Comparison of ENCODE assay signal across 19 mouse cellular contexts in genomic region chr9:21876601-21877000, GRCm38 (mm10). TPM values are rescaled to one million over a fixed set of nuclear protein-coding genes. Genes with fewer than 3 reads are reported as not detected.
A peak's percentile ranks its signal among the peaks of the same experiment; 100 is the strongest.
DNase-seq lines count a peak whose midpoint lies in the region; ATAC-seq and TF ChIP-seq lines count a peak whose summit lies in the region.
"Had no signal": no experiment of that assay in that cellular context is flagged by ENCODE, and none has a peak within 500 bp of the region (broad histone marks: within the 10 kb centered on the region; RNA-seq: fewer than 3 reads in every experiment).

No protein-coding gene starts in this region.

- no peaks in the 10 kb centered on the region for H3K36me3 ChIP-seq in liver, adult 2 months (ENCODE audit: control insufficient read depth, insufficient read depth, low read length)
- H3K36me3 ChIP-seq: midbrain, embryonic 13.5 days had no signal

- no peak overlapping the region for H3K9ac ChIP-seq in liver, adult 2 months (ENCODE audit: low read depth, low read length)
- H3K9ac ChIP-seq: midbrain, embryonic 13.5 days had no signal

- 71% methylated on average over 3 of the region's 3 CpGs for WGBS in liver, adult 2 months

- H3K4me3 ChIP-seq in liver, adult 2 months (ENCODE audit: insufficient read depth, low read depth, low read length): no peak overlapping the region
- H3K4me3 ChIP-seq: midbrain, embryonic 13.5 days had no signal

- no peak overlapping the region for H3K27ac ChIP-seq in liver, adult 2 months (replicated peaks; ENCODE audit: insufficient read depth, low read depth, low read length)
- H3K27ac ChIP-seq: midbrain, embryonic 13.5 days had no signal

- peak; percentile 22; the same call in 1 of the 2 replicates for TF ChIP-seq CTCF in liver, adult 2 months (IDR thresholded peaks at IDR 0.05; ENCODE audit: low read depth, low read length)

- no peaks in the 10 kb centered on the region for H3K79me2 ChIP-seq in liver, adult 2 months (ENCODE audit: control insufficient read depth, insufficient read depth, low read length)

- peak; percentile 8 for DNase-seq in CD4-positive, CD25-positive, alpha-beta regulatory T cell, adult 2 months (ENCODE audit: low read depth, low spot score)
- DNase-seq in liver, adult 2 months (ENCODE audit: extremely low read depth, low read depth, low spot score): no peak
- no peak for DNase-seq in liver
- peak; percentile 38 for DNase-seq in thymus, postnatal 4 days
- no peak for DNase-seq in thymus, postnatal 36 days
- no peak for DNase-seq in frontal cortex, postnatal 10 days (ENCODE audit: low spot score in 2 of 2)
- no peak for DNase-seq in spleen, postnatal 14 days (ENCODE audit: low spot score in 2 of 2)
- DNase-seq: adrenal gland, adult 8-10 months; cerebellum, postnatal 10 days; gastrocnemius, postnatal 36 days; heart, postnatal 4 days; kidney, adult 9 months; lung, adult 2 months; right cerebral cortex, adult 18-20 months; thymus, adult 18-20 months had no signal

- no peaks in the 10 kb centered on the region for H3K27me3 ChIP-seq in liver, adult 2 months (ENCODE audit: control insufficient read depth, insufficient read depth, low read length)
- H3K27me3 ChIP-seq: midbrain, embryonic 13.5 days had no signal

- no peaks in the 10 kb centered on the region for H3K4me1 ChIP-seq in liver, adult 2 months (ENCODE audit: control insufficient read depth, insufficient read depth, low read length)
- H3K4me1 ChIP-seq: midbrain, embryonic 13.5 days had no signal

- TF ChIP-seq POLR2A in liver, adult 2 months (IDR thresholded peaks at IDR 0.05; ENCODE audit: extremely low read depth, insufficient read depth, low read length): no peak

- no peak for ATAC-seq in CD4-positive, CD25-positive, alpha-beta regulatory T cell, adult 4 months
- ATAC-seq: midbrain, embryonic 13.5 days had no signal

RNA-seq across cellular contexts. Expression of gene Dock6, which starts 24.2 kb away (rescaled TPM):
- polyA plus RNA-seq in CD4-positive, CD25-positive, alpha-beta regulatory T cell, adult 4 months (2017; shearing (Covaris generic)): 1 to 10 TPM in 1 of 2 experiments, under 1 TPM in 1; 0.61 to 1.4 TPM
- 8.5 and 12.6 TPM in 2 replicates for total RNA-seq in liver, adult 2 months (2014; rRNA removed)
- polyA plus RNA-seq in liver, adult 2 months (2012; rRNA removed): 23.2 and 33.9 TPM in 2 replicates

RNA-seq across cellular contexts. Expression of gene Angptl8, which starts 41.3 kb away (rescaled TPM):
- polyA plus RNA-seq in CD4-positive, CD25-positive, alpha-beta regulatory T cell, adult 4 months (2017; shearing (Covaris generic)): not detected
- total RNA-seq in liver, adult 2 months (2014; rRNA removed): 13.6 and 22.2 TPM in 2 replicates
- polyA plus RNA-seq in liver, adult 2 months (2012; rRNA removed): 201 and 258 TPM in 2 replicates
- total RNA-seq: gastrocnemius, postnatal 36 days; heart, postnatal 4 days; layer of hippocampus, adult 18-20 months; left cerebral cortex, adult 18-20 months had no signal

RNA-seq across cellular contexts. Expression of gene Rab3d, which starts 41.4 kb away (rescaled TPM):
- 10 to 100 TPM in 1 of 2 experiments, 1 to 10 TPM in 1; 8.4 to 11.3 TPM for polyA plus RNA-seq in CD4-positive, CD25-positive, alpha-beta regulatory T cell, adult 4 months (2017; shearing (Covaris generic))
- total RNA-seq in liver, adult 2 months (2014; rRNA removed): 5.5 and 5.6 TPM in 2 replicates
- 8.0 and 16.6 TPM in 2 replicates for polyA plus RNA-seq in liver, adult 2 months (2012; rRNA removed)

RNA-seq across cellular contexts. Expression of gene Ccdc159, which starts 50.7 kb away (rescaled TPM):
- under 1 TPM in 1 of 2 experiments, not detected in 1; 0.94 TPM for polyA plus RNA-seq in CD4-positive, CD25-positive, alpha-beta regulatory T cell, adult 4 months (2017; shearing (Covaris generic))
- total RNA-seq in liver, adult 2 months (2014; rRNA removed): 7.6 and 7.9 TPM in 2 replicates
- polyA plus RNA-seq in liver, adult 2 months (2012; rRNA removed): 6.7 and 11.6 TPM in 2 replicates

RNA-seq across cellular contexts. Expression of gene Tmem205, which starts 50.8 kb away (rescaled TPM):
- 1 to 10 TPM; 8.0 to 8.7 TPM for polyA plus RNA-seq in CD4-positive, CD25-positive, alpha-beta regulatory T cell, adult 4 months (2017; shearing (Covaris generic))
- 841 and 970 TPM in 2 replicates for total RNA-seq in liver, adult 2 months (2014; rRNA removed)
- polyA plus RNA-seq in liver, adult 2 months (2012; rRNA removed): 1,676 and 1,979 TPM in 2 replicates

Comparison
In these comparisons a context has a peak if more than half of its experiments do, and no peak if none do; other contexts are left out.
1. DNase-seq: peak in CD4-positive, CD25-positive, alpha-beta regulatory T cell, adult 2 months (single experiment) and thymus, postnatal 4 days (single experiment); none in liver, adult 2 months (single experiment), liver (single experiment), thymus, postnatal 36 days (0 of 2), frontal cortex, postnatal 10 days (0 of 2) and spleen, postnatal 14 days (0 of 2).
2. RNA of gene Dock6, which starts 24.2 kb away (polyA plus RNA-seq): 23.2 to 33.9 TPM in liver, adult 2 months; 0.61 to 1.4 TPM in CD4-positive, CD25-positive, alpha-beta regulatory T cell, adult 4 months; every median in the first group is over 10 times any median in the second.
3. RNA of gene Angptl8, which starts 41.3 kb away (polyA plus RNA-seq): 201 to 258 TPM in liver, adult 2 months; not detected in CD4-positive, CD25-positive, alpha-beta regulatory T cell, adult 4 months; every median in the first group is over 100 times any median in the second.